Mouse (Mus musculus): ENCODE measurements at regions not wholly inside any gene's neighbourhood (a gene's known extent, or its start where the extent isn't known, plus 50 kb on each side); places are given as distances from the start of the nearest gene placed in this dataset.

- DNase-seq (ENCODE audit: low spot score), result no peak
Measured at GRCm38 (mm10) chr1:88623040-88623439, 79.0 kb downstream of the Arl4c start.

GRCm38 (mm10) chr1:88622356-88622755 is 79.7 kb downstream of the Arl4c start:
- DNase-seq (ENCODE audit: low spot score), result peak; percentile 18

GRCm38 (mm10) chr1:88621214-88621613 is 80.8 kb downstream of the Arl4c start:
- DNase-seq (ENCODE audit: low spot score), result no peak

- no peak for DNase-seq (ENCODE audit: low spot score)
Measured at GRCm38 (mm10) chr1:88613007-88613406, 89.0 kb downstream of the Arl4c start.

- no peak for DNase-seq (ENCODE audit: low spot score)
Measured at GRCm38 (mm10) chr1:88611241-88611640, 90.8 kb downstream of the Arl4c start.

- DNase-seq (ENCODE audit: low spot score), result no peak
Measured at GRCm38 (mm10) chr1:88610810-88611209, 91.2 kb downstream of the Arl4c start.

- no peak for DNase-seq (ENCODE audit: low spot score)
Measured at GRCm38 (mm10) chr1:88608826-88609225, 93.2 kb downstream of the Arl4c start.

- peak; percentile 25 for DNase-seq (ENCODE audit: low spot score)
Measured at GRCm38 (mm10) chr1:88608236-88608635, 93.8 kb downstream of the Arl4c start.

- DNase-seq (ENCODE audit: low spot score), result peak; percentile 56
Measured at GRCm38 (mm10) chr1:88605616-88606190, 95.8 kb upstream of the Glrp1 start.

GRCm38 (mm10) chr1:88602241-88602640 is 92.4 kb upstream of the Glrp1 start:
- DNase-seq (ENCODE audit: low spot score), result no peak

GRCm38 (mm10) chr1:88601801-88602200 is 91.9 kb upstream of the Glrp1 start:
- no peak for DNase-seq (ENCODE audit: low spot score)

GRCm38 (mm10) chr1:88600145-88600544 is 90.3 kb upstream of the Glrp1 start:
- DNase-seq (ENCODE audit: low spot score), result no peak

- no peak for DNase-seq (ENCODE audit: low spot score)
Measured at GRCm38 (mm10) chr1:88594484-88595254, 84.8 kb upstream of the Glrp1 start.

- DNase-seq (ENCODE audit: low spot score), result no peak
Measured at GRCm38 (mm10) chr1:88592036-88592435, 82.2 kb upstream of the Glrp1 start.

- DNase-seq (ENCODE audit: low spot score), result no peak
Measured at GRCm38 (mm10) chr1:88590802-88591380, 81.0 kb upstream of the Glrp1 start.

- DNase-seq (ENCODE audit: low spot score), result no peak
Measured at GRCm38 (mm10) chr1:88588747-88589146, 78.9 kb upstream of the Glrp1 start.

- DNase-seq (ENCODE audit: low spot score), result peak; percentile 64
Measured at GRCm38 (mm10) chr1:88586823-88587820, 77.3 kb upstream of the Glrp1 start.

GRCm38 (mm10) chr1:88586128-88586527 is 76.3 kb upstream of the Glrp1 start:
- DNase-seq (ENCODE audit: low spot score), result no peak

- no peak for DNase-seq (ENCODE audit: low spot score)
Measured at GRCm38 (mm10) chr1:88584515-88585033, 74.7 kb upstream of the Glrp1 start.

- no peak for DNase-seq (ENCODE audit: low spot score)
Measured at GRCm38 (mm10) chr1:88578231-88578620, 68.4 kb upstream of the Glrp1 start.

- no peak for DNase-seq (ENCODE audit: low spot score)
Measured at GRCm38 (mm10) chr1:88577498-88578230, 67.8 kb upstream of the Glrp1 start.

All from lung, postnatal 25 days (tissue).